Mouse (Mus musculus): Measurements from ENCODE around the gene Sh3kbp1. TPM values are rescaled to one million over a fixed set of nuclear protein-coding genes. Genes with fewer than 3 reads are reported as not detected.

Sh3kbp1 gene
- polyA plus RNA-seq, 1 experiment from 2014 or later, result 14.4 TPM

DNA sequence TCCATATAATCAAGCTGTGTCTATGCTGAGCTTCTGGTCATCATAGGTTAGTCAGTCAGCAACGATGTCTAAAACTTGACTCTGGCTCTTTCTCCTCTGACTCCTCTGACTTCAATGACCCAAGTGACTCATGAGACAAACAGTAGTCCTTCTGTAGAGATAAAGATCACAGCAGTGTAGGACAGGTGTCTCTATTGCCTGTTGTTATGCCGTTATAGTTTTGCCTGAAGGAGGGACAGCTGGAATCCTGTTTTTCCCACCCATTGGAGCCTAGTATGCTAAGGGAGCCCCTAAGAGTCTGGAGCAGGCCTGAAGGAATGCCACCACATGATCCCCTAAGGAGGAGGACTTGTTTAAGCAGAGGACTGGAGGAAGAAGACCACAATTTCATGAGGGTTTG, 78.3 kb downstream of the Sh3kbp1 start:
- CTCF ChIA-PET, result no interaction called here

DNA sequence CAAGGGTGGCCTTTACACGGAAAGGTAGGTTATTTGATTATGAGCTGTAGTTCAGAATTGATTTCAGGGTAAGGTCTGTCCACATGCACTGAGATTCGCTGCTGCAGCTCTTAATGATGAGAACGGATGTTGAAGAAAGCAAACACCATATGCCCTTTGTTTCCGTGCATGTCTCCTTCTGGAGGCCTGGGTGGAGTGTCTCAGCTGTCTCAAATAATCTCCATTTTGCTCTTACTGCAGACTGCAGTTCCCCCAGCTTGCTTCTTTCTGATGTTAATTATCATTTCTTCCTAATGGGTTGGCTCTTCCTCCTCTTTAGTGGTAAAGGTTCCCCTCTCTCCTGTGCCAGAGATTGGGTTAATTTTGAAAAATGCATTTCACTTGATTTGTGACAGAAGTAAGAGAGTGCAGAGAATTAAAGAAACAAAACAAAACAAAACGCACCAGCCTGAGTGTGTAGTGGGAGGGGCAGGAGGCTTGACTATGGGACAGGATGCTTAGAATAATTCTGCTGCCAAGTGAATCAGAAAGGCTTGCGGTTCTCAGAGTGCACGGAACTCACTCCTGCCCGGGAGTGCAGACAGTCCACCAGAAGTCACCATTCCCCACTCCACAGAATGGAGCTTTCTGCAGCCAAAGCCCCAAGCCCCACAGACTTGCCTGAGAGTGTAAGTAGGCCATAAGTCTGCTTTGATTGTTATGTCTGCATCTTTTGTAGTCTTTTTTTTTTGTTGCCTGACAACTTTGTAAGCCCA, 81.2 kb downstream of the Sh3kbp1 start:
- DNase-seq (ENCODE audit: low read depth, low spot score), result no peak
- CTCF ChIA-PET, result interaction anchor here (0.8 to 1.2 kb wide), 2 partner anchors 9 to 12 kb away, joined by 3 read pairs; no protein-coding TSS in a partner anchor
- POLR2A ChIA-PET, result no interaction called here

More for the DNA sequence above, 78.3 kb downstream of the Sh3kbp1 start:
- DNase-seq (ENCODE audit: low read depth, low spot score), result no peak
- H3K27me3 ChIP-seq, result peaks cover 4% of the 10 kb centered on the region
- POLR2A ChIA-PET, result no interaction called here
- TF ChIP-seq CTCF (IDR thresholded peaks at IDR 0.05), result no peak
- in situ Hi-C loops (cut with MboI; ENCODE audit: low pct_unique_long_range_greater_than_20kb), result no loop called here
- ATAC-seq, result no peak

DNA sequence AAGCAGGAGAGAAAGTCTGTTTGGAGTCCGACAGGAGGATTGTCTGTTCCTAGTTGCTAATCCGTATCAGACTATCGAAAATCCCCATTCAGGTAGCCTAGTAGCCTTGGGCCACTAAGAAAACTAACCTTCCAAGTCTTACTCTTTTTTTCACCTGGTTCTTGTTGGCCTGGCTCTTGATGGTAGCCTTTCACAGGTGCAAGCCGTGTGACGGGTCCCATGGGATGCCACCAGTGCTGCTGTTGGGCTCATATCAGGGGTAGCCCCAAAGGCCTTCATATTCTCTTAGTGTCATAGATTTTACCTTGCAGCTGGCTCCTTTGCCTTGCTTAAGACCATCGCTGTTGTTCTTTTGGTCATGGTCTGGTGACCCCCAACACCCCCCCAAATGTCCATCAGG, 82.2 kb downstream of the Sh3kbp1 start:
- no peak for ATAC-seq
- TF ChIP-seq CTCF (IDR thresholded peaks at IDR 0.05), result no peak
- POLR2A ChIA-PET, result interaction anchor here (0.8 kb wide), 1 partner anchor 35 kb away, joined by 3 read pairs; no protein-coding TSS in a partner anchor

More for the DNA sequence above, 81.2 kb downstream of the Sh3kbp1 start:
- peaks cover 4% of the 10 kb centered on the region for H3K27me3 ChIP-seq
- no peak for ATAC-seq
- no peak for TF ChIP-seq CTCF (IDR thresholded peaks at IDR 0.05)
- in situ Hi-C loops (cut with MboI; ENCODE audit: low pct_unique_long_range_greater_than_20kb), result no loop called here

DNA sequence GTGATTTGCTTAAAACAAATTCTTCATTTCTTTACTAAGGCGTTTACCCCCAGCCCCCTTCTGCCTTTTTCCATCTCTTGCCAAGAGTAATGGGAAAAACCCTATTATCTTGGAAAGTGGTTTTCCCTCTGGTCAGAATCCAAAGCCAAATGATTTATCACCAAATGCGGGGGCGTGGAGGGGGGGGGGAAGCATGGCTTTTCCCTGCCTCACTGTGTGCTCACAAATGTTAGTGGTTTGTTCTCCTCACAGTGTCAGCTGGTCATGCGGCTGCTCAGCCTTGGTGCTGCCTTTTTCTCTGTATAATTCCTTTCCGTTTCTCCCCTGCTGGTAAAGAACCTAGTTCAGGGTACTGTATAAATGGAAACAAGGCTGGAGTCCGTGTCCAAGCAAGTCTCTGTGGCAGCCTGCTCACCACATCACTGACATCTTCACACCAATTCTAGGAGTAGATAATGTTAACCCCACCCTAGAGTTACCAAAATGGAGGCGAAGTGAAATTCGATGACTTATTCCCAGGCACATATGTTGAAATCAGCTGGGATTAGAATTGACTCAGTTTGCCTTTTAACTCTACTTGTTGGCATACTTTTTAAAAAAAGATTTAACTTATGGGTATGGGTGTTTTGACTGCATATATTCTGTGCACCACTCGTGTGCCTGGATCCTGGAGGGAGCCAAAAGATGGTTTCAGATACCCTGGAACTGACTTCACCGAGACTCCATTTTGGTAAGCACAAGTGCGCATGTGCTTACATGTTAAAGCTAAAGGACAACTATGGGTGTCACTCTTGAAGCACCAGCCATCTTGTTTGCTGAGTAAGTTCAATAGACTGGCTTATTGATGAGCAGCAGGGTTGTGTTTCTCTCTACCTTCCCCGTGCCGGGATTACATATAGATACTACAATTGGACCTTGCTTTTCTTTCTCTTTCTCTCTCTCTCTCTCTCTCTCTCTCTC, 84.3 kb downstream of the Sh3kbp1 start:
- POLR2A ChIA-PET, result no interaction called here
- TF ChIP-seq CTCF (IDR thresholded peaks at IDR 0.05), result no peak
- peaks cover 13% of the 10 kb centered on the region for H3K27me3 ChIP-seq
- CTCF ChIA-PET, result no interaction called here
- in situ Hi-C loops (cut with MboI; ENCODE audit: low pct_unique_long_range_greater_than_20kb), result no loop called here
- DNase-seq (ENCODE audit: low read depth, low spot score), result no peak
- ATAC-seq, result no peak

More for the DNA sequence above, 82.2 kb downstream of the Sh3kbp1 start:
- no peak for DNase-seq (ENCODE audit: low read depth, low spot score)
- CTCF ChIA-PET, result no interaction called here
- in situ Hi-C loops (cut with MboI; ENCODE audit: low pct_unique_long_range_greater_than_20kb), result no loop called here
- peaks cover 4% of the 10 kb centered on the region for H3K27me3 ChIP-seq

DNA sequence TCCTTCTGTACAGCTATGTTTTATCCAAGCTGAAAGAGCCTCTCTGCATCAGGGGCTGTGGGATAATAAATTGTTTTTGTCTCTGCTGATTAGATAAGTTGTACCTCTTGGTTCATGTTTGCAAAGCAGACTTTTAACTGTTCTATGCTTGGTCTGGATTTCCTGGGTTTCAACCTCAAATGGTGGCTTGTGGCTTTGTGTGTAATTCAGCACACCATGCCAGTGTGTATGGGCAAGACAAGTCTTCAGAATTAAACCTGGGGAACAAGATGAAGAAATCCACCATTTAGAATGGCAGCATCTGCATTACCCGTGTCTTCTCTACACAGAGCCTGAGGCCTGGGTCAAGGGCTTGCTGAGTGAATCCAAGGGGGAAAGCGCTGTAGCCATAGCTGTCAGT, 86.1 kb downstream of the Sh3kbp1 start:
- DNase-seq (ENCODE audit: low read depth, low spot score), result no peak
- no peak for ATAC-seq
- in situ Hi-C loops (cut with MboI; ENCODE audit: low pct_unique_long_range_greater_than_20kb), result no loop called here
- POLR2A ChIA-PET, result no interaction called here
- TF ChIP-seq CTCF (IDR thresholded peaks at IDR 0.05), result no peak
- CTCF ChIA-PET, result no interaction called here
- H3K27me3 ChIP-seq, result peaks cover 9% of the 10 kb centered on the region

DNA sequence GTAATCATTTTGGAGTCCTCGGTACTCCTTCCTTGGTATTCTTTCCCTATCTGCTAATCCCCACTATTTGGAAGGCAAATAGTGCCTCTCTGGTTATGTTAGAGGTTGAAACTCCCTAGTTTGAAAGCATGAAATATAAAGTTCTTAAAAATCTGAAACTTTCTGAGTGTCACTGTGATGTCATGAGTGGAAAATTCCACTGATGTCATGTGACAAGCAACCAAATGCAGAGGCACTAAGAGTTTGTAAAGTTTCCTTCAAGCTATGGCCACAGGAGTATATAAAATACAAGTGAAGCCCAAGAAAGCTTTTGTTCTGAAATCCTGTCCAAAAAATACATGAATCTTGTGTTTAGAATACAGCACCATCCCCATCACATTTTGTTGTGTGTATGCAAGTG, 94.3 kb downstream of the Sh3kbp1 start:
- peaks cover 4% of the 10 kb centered on the region for H3K27me3 ChIP-seq
- in situ Hi-C loops (cut with MboI; ENCODE audit: low pct_unique_long_range_greater_than_20kb), result loop anchor here (5.0 kb wide), 1 partner anchor 49 kb away; no protein-coding TSS in a partner anchor
- ATAC-seq (no peak), DNase-seq (ENCODE audit: low read depth, low spot score) (no peak)
- CTCF ChIA-PET, result no interaction called here
- POLR2A ChIA-PET, result no interaction called here
- TF ChIP-seq CTCF (IDR thresholded peaks at IDR 0.05), result no peak

DNA sequence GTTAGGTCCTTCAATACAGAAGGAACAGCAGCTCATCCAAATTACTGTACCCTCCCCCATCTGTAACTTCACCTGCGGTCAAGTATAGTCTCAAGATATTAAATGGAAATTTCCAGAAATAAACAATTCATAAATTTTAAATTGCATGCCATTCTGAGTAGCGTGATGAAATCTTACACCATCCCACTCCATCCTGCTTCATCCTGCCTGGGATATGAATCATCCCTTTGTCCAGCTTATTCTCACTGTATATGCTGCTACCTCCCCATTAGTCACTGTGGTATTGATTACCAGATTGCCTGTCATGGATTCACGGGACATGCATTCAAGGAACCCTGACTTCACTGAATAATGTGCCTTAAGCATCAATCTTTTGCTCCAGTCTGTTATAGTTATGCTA, 104.3 kb downstream of the Sh3kbp1 start:
- peaks cover 19% of the 10 kb centered on the region for H3K27me3 ChIP-seq
- ATAC-seq (no peak), DNase-seq (ENCODE audit: low read depth, low spot score) (no peak)
- no peak for TF ChIP-seq CTCF (IDR thresholded peaks at IDR 0.05)
- POLR2A ChIA-PET, result no interaction called here
- in situ Hi-C loops (cut with MboI; ENCODE audit: low pct_unique_long_range_greater_than_20kb), result no loop called here
- CTCF ChIA-PET, result no interaction called here

DNA sequence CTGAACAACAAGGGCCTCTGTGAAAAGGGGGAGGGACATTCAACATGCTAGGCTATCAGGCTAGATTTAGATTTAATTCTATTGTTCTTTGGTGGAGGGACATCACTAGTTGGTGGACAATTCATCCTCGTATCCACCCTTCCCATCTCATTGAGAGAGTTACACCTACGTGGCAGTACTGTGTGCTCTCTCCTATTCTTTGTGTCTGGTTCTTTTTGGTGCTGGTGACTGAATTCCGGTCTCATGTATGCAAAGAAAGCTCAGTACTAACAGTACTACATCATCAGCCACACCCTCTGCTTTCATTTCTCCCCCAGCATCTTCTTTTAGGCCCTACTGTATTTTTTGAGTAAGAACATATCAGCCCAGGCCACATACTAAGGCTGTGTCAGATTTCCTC, 105.8 kb downstream of the Sh3kbp1 start:
- DNase-seq (ENCODE audit: low read depth, low spot score), result no peak
- peaks cover 28% of the 10 kb centered on the region for H3K27me3 ChIP-seq
- ChIA-PET POLR2A (no interaction called here), CTCF (no interaction called here)
- in situ Hi-C loops (cut with MboI; ENCODE audit: low pct_unique_long_range_greater_than_20kb), result no loop called here
- no peak for ATAC-seq
- TF ChIP-seq CTCF (IDR thresholded peaks at IDR 0.05), result no peak

DNA sequence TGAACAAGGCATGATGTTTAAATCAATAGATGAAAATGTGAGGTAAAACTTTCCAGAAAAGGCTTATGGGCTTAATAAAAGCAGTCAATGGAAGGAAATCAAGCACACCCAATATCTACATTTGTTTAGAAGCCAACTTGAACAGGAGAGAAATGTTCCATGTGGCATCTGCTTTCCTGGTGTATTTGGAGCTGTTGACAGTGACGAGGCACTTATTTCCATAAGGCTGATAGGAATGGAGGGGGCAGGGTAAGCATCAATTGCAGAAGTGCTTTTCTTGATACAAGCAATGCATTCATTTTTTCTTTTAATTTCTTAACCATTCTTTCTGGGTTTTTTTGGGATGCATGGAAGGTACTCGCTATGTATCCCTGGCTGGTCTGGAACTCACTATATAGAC, 106.9 kb downstream of the Sh3kbp1 start:
- ChIA-PET CTCF (interaction anchor here (0.8 kb wide), 1 partner anchor 33 kb away, joined by 3 read pairs; no protein-coding TSS in a partner anchor), POLR2A (no interaction called here)
- H3K27me3 ChIP-seq, result peaks cover 28% of the 10 kb centered on the region
- TF ChIP-seq CTCF (IDR thresholded peaks at IDR 0.05), result no peak
- in situ Hi-C loops (cut with MboI; ENCODE audit: low pct_unique_long_range_greater_than_20kb), result no loop called here
- ATAC-seq, result no peak
- DNase-seq (ENCODE audit: low read depth, low spot score), result no peak

DNA sequence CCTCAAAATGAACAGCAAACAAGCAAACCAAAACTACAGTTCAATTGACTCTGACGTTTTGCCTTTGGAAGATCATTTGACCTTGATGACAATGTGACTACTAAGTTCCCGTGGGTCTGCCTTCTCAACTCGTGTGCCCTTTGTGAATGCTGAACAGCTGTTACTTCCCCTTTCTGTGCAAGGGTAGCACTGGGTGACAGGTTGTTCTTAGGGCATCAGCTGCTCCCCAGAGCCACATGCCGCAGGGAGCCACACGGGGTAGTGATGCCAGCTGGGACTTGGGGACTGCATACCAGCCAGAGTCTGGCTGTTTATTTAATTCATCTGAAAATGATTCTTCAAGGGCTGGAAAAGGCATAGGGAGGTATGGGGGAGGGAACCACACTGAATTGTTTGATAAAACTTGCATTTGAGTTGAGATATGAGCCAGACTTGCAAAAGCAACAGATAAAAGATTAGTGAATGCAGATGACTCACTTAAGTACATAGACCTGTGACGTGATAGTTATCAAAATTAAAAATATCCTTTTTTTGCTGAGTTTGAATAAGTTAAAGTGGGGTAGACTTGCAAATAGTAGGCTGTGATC, 108.5 kb downstream of the Sh3kbp1 start:
- in situ Hi-C loops (cut with MboI; ENCODE audit: low pct_unique_long_range_greater_than_20kb), result no loop called here
- H3K27me3 ChIP-seq, result peaks cover 28% of the 10 kb centered on the region
- ATAC-seq (no peak), DNase-seq (ENCODE audit: low read depth, low spot score) (no peak)
- POLR2A ChIA-PET, result no interaction called here
- CTCF ChIA-PET, result interaction anchor here (0.6 kb wide), 1 partner anchor 29 kb away, joined by 3 read pairs; no protein-coding TSS in a partner anchor
- no peak for TF ChIP-seq CTCF (IDR thresholded peaks at IDR 0.05)
